Mouse (Mus musculus) myocyte (in vitro differentiated cells): ENCODE results near the gene Ccnf. TPM values are rescaled to one million over a fixed set of nuclear protein-coding genes. Genes with fewer than 3 reads are reported as not detected.

ENCODE experiments used
- H3K27me3 ChIP-seq: one replicate; pipeline ENCODE4 v1.6.1; 2011; ENCODE audit not compliant: control insufficient read depth, insufficient read depth, insufficient read length
- H3K36me3 ChIP-seq: one replicate; pipeline ENCODE4 v1.6.1; 2011; ENCODE audit not compliant: control insufficient read depth, insufficient read depth
- H3K4me2 ChIP-seq: one replicate; pipeline ENCODE4 v1.6.1; 2011; ENCODE audit warnings: low read depth, control low read depth
- H3K4me3 ChIP-seq: one replicate; pipeline ENCODE4 v1.5.1; 2011; ENCODE audit warnings: mild to moderate bottlenecking, control low read depth, moderate library complexity
- H3K79me2 ChIP-seq: one replicate; pipeline ENCODE4 v1.6.1; 2011; ENCODE audit not compliant: control insufficient read depth, insufficient read depth
- H3ac ChIP-seq: one replicate; pipeline ENCODE4 v1.6.1; 2011; ENCODE audit not compliant: control insufficient read depth, insufficient read length
- CEBPB ChIP-seq: IDR thresholded peaks from 2 replicates; pipeline ENCODE4 v1.6.1; 2011; ENCODE audit warnings: mild to moderate bottlenecking, moderate library complexity; ENCODE audit not compliant: poor library complexity, insufficient read depth, severe bottlenecking
- E2F4 ChIP-seq: IDR thresholded peaks from one replicate; pipeline ENCODE4 v1.6.1; 2011; ENCODE audit warnings: mild to moderate bottlenecking, control low read depth, moderate library complexity; ENCODE audit not compliant: insufficient read depth
- MAX ChIP-seq: IDR thresholded peaks from one replicate; pipeline ENCODE4 v1.6.1; 2011; ENCODE audit warnings: low read depth, mild to moderate bottlenecking, control low read depth
- MYOD1 ChIP-seq, 3 experiments: IDR thresholded peaks; one replicate each; pipeline ENCODE4 v1.6.1; 2011; ENCODE audit warnings: control low read depth in 2 of 3, low read depth in 2 of 3, mild to moderate bottlenecking in 2 of 3, moderate library complexity in 1 of 3; ENCODE audit not compliant: insufficient read length in 2 of 3, control insufficient read depth in 1 of 3
- MYOG ChIP-seq, 3 experiments: IDR thresholded peaks; one replicate each; pipeline ENCODE4 v1.6.1; 2011; ENCODE audit warnings: control low read depth in 2 of 3, low read depth in 2 of 3, mild to moderate bottlenecking in 2 of 3; ENCODE audit not compliant: insufficient read length in 2 of 3, control insufficient read depth in 1 of 3, insufficient read depth in 1 of 3
- POLR2A ChIP-seq: IDR thresholded peaks from one replicate; pipeline ENCODE4 v1.6.1; 2011; ENCODE audit warnings: low read depth, mild to moderate bottlenecking, control low read depth, moderate library complexity; ENCODE audit not compliant: insufficient read length
- POLR2AphosphoS2 ChIP-seq: IDR thresholded peaks from one replicate; pipeline ENCODE4 v1.6.1; 2011; ENCODE audit warnings: low read depth, control low read depth; ENCODE audit not compliant: insufficient read length
- REST ChIP-seq: IDR thresholded peaks from one replicate; pipeline ENCODE4 v1.6.1; 2011; ENCODE audit warnings: mild to moderate bottlenecking, control low read depth, moderate library complexity; ENCODE audit not compliant: insufficient read depth, insufficient read length
- SRF ChIP-seq: IDR thresholded peaks from one replicate; pipeline ENCODE4 v1.6.1; 2011; ENCODE audit warnings: low read depth; ENCODE audit not compliant: control insufficient read depth, insufficient read length
- TCF12 ChIP-seq: IDR thresholded peaks from one replicate; pipeline ENCODE4 v1.6.1; 2011; ENCODE audit warnings: mild to moderate bottlenecking, control low read depth; ENCODE audit not compliant: poor library complexity, insufficient read depth, severe bottlenecking
- TCF3 ChIP-seq: IDR thresholded peaks from one replicate; pipeline ENCODE4 v1.6.1; 2011; ENCODE audit warnings: low read depth, control low read depth; ENCODE audit not compliant: insufficient read length
- USF1 ChIP-seq: IDR thresholded peaks from one replicate; pipeline ENCODE4 v1.6.1; 2011; ENCODE audit warnings: low read depth, mild to moderate bottlenecking, control low read depth, moderate library complexity
- polyA plus RNA-seq: library from polyadenylated mRNA; unstranded; fragments of >200 nt; fragmentation: generic; extraction: Trizol; gene quantifications from one replicate; pipeline ENCODE4 v1.2.1, GENCODE M21; 2012; ENCODE audit warnings: missing spikeins

The Ccnf gene
- polyA plus RNA-seq, 1 experiment: 13.3 TPM

- TF ChIP-seq POLR2A (peak; percentile 57), CEBPB (0 out of 2 replicates have a peak, but pooled peaks have one; percentile 33), E2F4 (peak; percentile 86), TCF3 (no peak), POLR2AphosphoS2 (peak; percentile 73), REST (no peak), MAX (no peak)
- H3K36me3 ChIP-seq: no peaks in the 10 kb centered on the region
- H3K79me2 ChIP-seq: no peaks in the 10 kb centered on the region
- H3K4me2 ChIP-seq: peak within 1 kb of the TSS; percentile 88
- no peaks in the 10 kb centered on the region for H3K27me3 ChIP-seq
- H3ac ChIP-seq: peak within 1 kb of the TSS; percentile 29
- H3K4me3 ChIP-seq: peak within 1 kb of the TSS; percentile 43
Observed at GRCm38 (mm10) chr17:24220435-24221411, 30.6 kb downstream of the Ccnf start, which contains the start of gene Tedc2. Tedc2 (minus strand) TSS chr17:24220851.

DNA sequence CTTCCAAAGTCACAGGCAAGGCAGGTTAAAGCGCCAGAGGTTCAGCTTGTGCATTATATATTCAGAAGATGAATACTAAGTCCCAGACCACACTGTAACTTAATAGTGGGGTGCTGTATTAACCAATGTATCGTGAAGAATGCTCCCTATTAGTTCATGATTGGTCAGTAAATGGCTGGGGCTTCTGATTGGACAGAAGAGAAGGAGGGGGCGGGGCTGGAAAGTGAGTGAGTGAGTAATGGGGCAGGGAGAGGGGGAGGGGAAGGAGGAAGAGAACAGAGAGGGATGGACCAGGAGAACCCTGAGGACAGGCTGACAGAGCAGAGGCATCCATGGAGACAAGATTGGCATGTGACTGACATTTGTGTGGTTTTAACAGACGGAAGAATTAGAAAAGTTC is 34.4 kb downstream of the Ccnf start:
- no peak for TF ChIP-seq CEBPB
- no peak for TF ChIP-seq SRF
- no peak for TF ChIP-seq E2F4
- no peak for TF ChIP-seq TCF12
- no peak for TF ChIP-seq REST
- no peak for TF ChIP-seq MYOD1 (IDR thresholded peaks at IDR 0.05; ENCODE audit: control insufficient read depth in 1 of 3, insufficient read length in 2 of 3, low read depth in 2 of 3)
- no peak for TF ChIP-seq MAX
- TF ChIP-seq TCF3: no peak
- no peak for TF ChIP-seq POLR2A
- no peak for TF ChIP-seq POLR2AphosphoS2
- no peak for TF ChIP-seq USF1
- no peak for TF ChIP-seq MYOG (IDR thresholded peaks at IDR 0.05; ENCODE audit: control insufficient read depth in 1 of 3, insufficient read depth in 1 of 3, insufficient read length in 2 of 3, low read depth in 2 of 3)
- Histone ChIP-seq H3K4me3 (no peak overlapping the region), H3K79me2 (no peaks in the 10 kb centered on the region), H3K4me2 (no peak overlapping the region), H3K36me3 (no peaks in the 10 kb centered on the region), H3ac (no peak overlapping the region), H3K27me3 (no peaks in the 10 kb centered on the region)

- TF ChIP-seq E2F4 (no peak), SRF (no peak), POLR2AphosphoS2 (no peak), USF1 (no peak), TCF12 (no peak), MAX (no peak), CEBPB (no peak), TCF3 (no peak), MYOD1 (IDR thresholded peaks at IDR 0.05; ENCODE audit: control insufficient read depth in 1 of 3, insufficient read length in 2 of 3, low read depth in 2 of 3) (no peak)
- H3K4me2 ChIP-seq: no peak overlapping the region
Observed at GRCm38 (mm10) chr17:24213186-24213585, 38.1 kb downstream of the Ccnf start.

DNA sequence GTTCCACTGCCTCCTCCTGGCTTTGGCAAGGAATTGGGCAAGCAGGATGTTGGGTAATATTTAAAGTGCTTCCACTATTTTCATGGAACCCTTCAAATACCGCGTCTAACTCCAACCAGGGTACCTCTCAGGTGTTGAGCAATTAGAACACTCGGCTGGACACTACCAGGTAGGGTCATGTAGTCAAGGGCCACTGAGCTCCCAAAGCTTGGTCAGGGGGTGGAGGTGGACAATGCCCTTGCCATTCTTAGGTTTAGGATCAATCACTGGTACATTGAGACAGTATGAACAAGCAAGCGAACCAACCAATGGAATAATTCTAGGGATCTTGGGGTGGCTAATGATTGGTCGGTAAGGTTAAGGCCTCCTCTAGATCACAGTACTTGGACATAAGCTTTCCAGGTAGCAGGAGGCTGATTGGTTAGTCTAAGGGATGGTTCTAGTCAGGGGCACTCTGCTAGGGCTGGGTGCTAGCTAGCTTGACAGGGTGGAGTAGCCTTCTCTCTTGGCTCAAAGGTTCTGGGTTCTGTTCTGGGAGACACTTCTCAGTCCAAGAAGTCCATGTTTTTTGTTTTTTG is 38.8 kb downstream of the Ccnf start:
- TF ChIP-seq MYOG (IDR thresholded peaks at IDR 0.05; ENCODE audit: control insufficient read depth in 1 of 3, insufficient read depth in 1 of 3, insufficient read length in 2 of 3, low read depth in 2 of 3): no peak
- TF ChIP-seq TCF12: no peak
- TF ChIP-seq CEBPB: no peak
- no peak for TF ChIP-seq SRF
- no peak for TF ChIP-seq REST
- no peak for TF ChIP-seq TCF3
- TF ChIP-seq USF1: no peak
- no peak for TF ChIP-seq POLR2A
- TF ChIP-seq POLR2AphosphoS2: no peak
- TF ChIP-seq MYOD1 (IDR thresholded peaks at IDR 0.05; ENCODE audit: control insufficient read depth in 1 of 3, insufficient read length in 2 of 3, low read depth in 2 of 3): no peak
- TF ChIP-seq E2F4: no peak
- no peak for TF ChIP-seq MAX
- Histone ChIP-seq H3ac (no peak overlapping the region), H3K27me3 (no peaks in the 10 kb centered on the region), H3K79me2 (no peaks in the 10 kb centered on the region), H3K4me2 (no peak overlapping the region), H3K36me3 (no peaks in the 10 kb centered on the region), H3K4me3 (no peak overlapping the region)

More at GRCm38 (mm10) chr17:24213186-24213585, 38.1 kb downstream of the Ccnf start:
- Histone ChIP-seq H3ac (no peak overlapping the region), H3K79me2 (no peaks in the 10 kb centered on the region), H3K27me3 (no peaks in the 10 kb centered on the region), H3K4me3 (no peak overlapping the region), H3K36me3 (no peaks in the 10 kb centered on the region)
